Mouse (Mus musculus) left cerebral cortex, postnatal 10 days (tissue): ENCODE measurements around the gene Snd1. TPM values are rescaled to one million over a fixed set of nuclear protein-coding genes. Genes with fewer than 3 reads are reported as not detected.

Source experiments
- DNase-seq, 2 experiments: peaks; one replicate each; pipeline ENCODE4 v3.0.0; 2021 to 2022; ENCODE audit warnings: low spot score in 2 of 2, mixed read lengths in 1 of 2; ENCODE audit errors: extremely low spot score in 1 of 2
- intact Hi-C: fragments of 180-260 bp; cut with DNase I; formaldehyde crosslinking; loops from one replicate; pipeline ENCODE4 v1.15.1; 2025
- total RNA-seq, 2 experiments: library from RNA; stranded (reverse); gene quantifications; 2 replicates each; pipeline ENCODE4 v1.2.3; 2021

Snd1 gene
- total RNA-seq, 2 experiments from 2014 or later = 109 to 116 TPM

- no peak for DNase-seq
- intact Hi-C loops = no loop called here
These were observed 140.5 kb downstream of the Snd1 start for GRCm38 (mm10) chr6:28615408-28615807.

- DNase-seq = no peak
- intact Hi-C loops = no loop called here
These were observed 141.0 kb downstream of the Snd1 start for GRCm38 (mm10) chr6:28615966-28616365.

GRCm38 (mm10) chr6:28618299-28618698 is 143.4 kb downstream of the Snd1 start:
- intact Hi-C loops = no loop called here
- no peak for DNase-seq

- peak in 1 of 2 experiments; percentile 69 for DNase-seq
- intact Hi-C loops = no loop called here
These were observed 143.8 kb downstream of the Snd1 start for GRCm38 (mm10) chr6:28618751-28619153.

- intact Hi-C loops = no loop called here
- DNase-seq = no peak
These were observed 146.5 kb downstream of the Snd1 start for GRCm38 (mm10) chr6:28621431-28621830.

GRCm38 (mm10) chr6:28621961-28622360 is 147.0 kb downstream of the Snd1 start:
- no peak for DNase-seq
- intact Hi-C loops = no loop called here

GRCm38 (mm10) chr6:28622522-28622921 is 147.6 kb downstream of the Snd1 start:
- DNase-seq = no peak
- intact Hi-C loops = no loop called here

- no peak for DNase-seq
- intact Hi-C loops = no loop called here
These were observed 148.0 kb downstream of the Snd1 start for GRCm38 (mm10) chr6:28622963-28623362.

- DNase-seq = no peak
- intact Hi-C loops = no loop called here
These were observed 153.5 kb downstream of the Snd1 start for GRCm38 (mm10) chr6:28628408-28628807.

GRCm38 (mm10) chr6:28629866-28630265 is 154.9 kb downstream of the Snd1 start:
- DNase-seq = no peak
- intact Hi-C loops = no loop called here

GRCm38 (mm10) chr6:28630926-28631325 is 156.0 kb downstream of the Snd1 start:
- intact Hi-C loops = no loop called here
- no peak for DNase-seq

- intact Hi-C loops = no loop called here
- peak in 1 of 2 experiments; percentile 50 for DNase-seq
These were observed 158.2 kb downstream of the Snd1 start for GRCm38 (mm10) chr6:28633120-28633519.

- no peak for DNase-seq
- intact Hi-C loops = no loop called here
These were observed 158.7 kb downstream of the Snd1 start for GRCm38 (mm10) chr6:28633656-28634055.

GRCm38 (mm10) chr6:28635092-28635491 is 160.2 kb downstream of the Snd1 start:
- intact Hi-C loops = no loop called here
- DNase-seq = no peak

- no peak for DNase-seq
- intact Hi-C loops = no loop called here
These were observed 160.8 kb downstream of the Snd1 start for GRCm38 (mm10) chr6:28635531-28636348.

GRCm38 (mm10) chr6:28640088-28640487 is 165.1 kb downstream of the Snd1 start:
- no peak for DNase-seq

GRCm38 (mm10) chr6:28642909-28643308 is 168.0 kb downstream of the Snd1 start:
- intact Hi-C loops = no loop called here
- DNase-seq = no peak

More at GRCm38 (mm10) chr6:28640088-28640487, 165.1 kb downstream of the Snd1 start:
- intact Hi-C loops = no loop called here

- no peak for DNase-seq
- intact Hi-C loops = no loop called here
These were observed 170.3 kb downstream of the Snd1 start for GRCm38 (mm10) chr6:28645231-28645630.

GRCm38 (mm10) chr6:28656511-28656910 is 181.6 kb downstream of the Snd1 start:
- intact Hi-C loops = no loop called here
- DNase-seq = no peak

- DNase-seq = no peak
- intact Hi-C loops = no loop called here
These were observed 188.1 kb downstream of the Snd1 start for GRCm38 (mm10) chr6:28663004-28663403.

GRCm38 (mm10) chr6:28663670-28664069 is 188.7 kb downstream of the Snd1 start:
- DNase-seq = no peak
- intact Hi-C loops = no loop called here
